Mouse (Mus musculus): ENCODE data around the gene Zcchc14.
A peak's percentile ranks its signal among the peaks of the same experiment; 100 is the strongest.

Gene Zcchc14

DNA sequence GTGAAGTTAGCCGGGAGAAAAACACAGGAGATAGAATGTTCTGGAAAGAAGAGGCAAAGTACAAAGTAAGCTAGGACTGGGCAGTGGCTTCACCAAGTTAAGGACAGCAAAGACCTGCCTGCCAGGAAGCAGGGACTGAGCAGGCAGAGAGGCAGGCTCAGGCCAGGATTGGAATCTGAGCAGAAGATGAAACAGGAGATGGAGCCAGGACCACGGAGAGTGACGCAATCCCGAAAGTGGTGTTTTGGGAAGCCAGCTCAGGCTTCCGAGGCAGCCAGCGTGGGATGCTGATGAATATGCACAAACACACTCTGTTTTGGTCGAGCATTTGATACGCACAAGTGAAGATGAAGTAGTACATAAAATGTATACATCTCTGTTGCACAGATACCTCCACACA, 69.0 kb downstream of the Zcchc14 start:
- DNase-seq: no peak

DNA sequence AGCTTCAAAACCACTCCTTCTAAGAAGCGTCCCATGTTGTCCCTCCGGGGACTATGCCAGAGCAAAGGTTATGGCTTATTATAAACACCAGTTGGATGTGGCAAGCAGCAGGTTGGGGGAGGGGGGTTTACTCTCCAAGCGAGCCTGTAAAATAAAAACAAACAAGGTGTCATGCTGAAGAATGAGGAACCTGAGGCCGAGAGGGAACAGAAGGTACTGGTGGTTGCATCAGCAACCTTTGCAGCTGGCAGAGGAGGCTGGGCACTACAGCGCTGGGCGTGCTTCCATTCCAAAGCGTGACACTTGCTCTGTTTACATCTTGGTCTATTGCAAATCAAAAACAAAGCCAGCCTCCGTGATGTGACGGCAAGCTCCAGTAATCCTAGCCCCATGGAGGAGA, 72.2 kb downstream of the Zcchc14 start:
- DNase-seq: no peak

DNA sequence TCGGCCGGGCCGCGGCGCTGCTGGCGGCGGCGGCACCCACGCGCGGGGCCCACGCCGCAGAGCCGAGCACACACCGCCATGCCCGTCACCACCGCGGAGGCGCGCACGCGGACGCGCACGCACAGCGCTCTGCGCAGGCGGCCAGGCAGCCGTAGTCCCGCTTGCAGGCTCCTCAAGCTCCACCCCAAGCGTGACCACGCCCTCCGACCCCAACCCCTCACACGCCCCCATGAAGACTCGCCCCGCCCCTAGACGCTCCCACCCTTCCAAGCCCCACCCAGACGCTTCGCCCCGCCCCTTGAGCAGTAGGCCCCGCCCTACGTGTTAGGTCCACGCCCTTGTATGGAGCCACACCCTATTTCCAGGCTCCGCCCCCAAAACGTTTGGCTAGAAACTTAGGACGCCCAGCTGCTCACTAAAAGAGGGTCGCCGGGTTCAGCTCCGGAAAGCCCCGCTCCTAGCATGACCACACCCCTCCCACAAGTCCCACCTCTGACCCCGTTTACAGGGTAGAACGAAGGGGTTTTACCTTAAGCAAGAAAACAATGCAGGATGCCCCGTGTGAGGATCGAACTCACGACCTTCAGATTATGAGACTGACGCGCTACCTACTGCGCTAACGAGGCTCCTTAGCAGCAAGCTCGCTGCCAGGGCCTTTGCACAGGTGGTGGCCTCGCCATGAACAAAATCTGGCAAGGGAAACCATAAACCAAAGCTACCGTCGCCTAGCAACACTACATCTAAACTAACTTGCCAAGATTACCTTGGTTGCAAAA, 73.8 kb downstream of the Zcchc14 start, which contains the start of gene Fbxo31:
Gene Fbxo31 (minus strand): TSS at position 131 of the 776 bp plus-strand sequence.
- DNase-seq: peak; percentile 91

DNA sequence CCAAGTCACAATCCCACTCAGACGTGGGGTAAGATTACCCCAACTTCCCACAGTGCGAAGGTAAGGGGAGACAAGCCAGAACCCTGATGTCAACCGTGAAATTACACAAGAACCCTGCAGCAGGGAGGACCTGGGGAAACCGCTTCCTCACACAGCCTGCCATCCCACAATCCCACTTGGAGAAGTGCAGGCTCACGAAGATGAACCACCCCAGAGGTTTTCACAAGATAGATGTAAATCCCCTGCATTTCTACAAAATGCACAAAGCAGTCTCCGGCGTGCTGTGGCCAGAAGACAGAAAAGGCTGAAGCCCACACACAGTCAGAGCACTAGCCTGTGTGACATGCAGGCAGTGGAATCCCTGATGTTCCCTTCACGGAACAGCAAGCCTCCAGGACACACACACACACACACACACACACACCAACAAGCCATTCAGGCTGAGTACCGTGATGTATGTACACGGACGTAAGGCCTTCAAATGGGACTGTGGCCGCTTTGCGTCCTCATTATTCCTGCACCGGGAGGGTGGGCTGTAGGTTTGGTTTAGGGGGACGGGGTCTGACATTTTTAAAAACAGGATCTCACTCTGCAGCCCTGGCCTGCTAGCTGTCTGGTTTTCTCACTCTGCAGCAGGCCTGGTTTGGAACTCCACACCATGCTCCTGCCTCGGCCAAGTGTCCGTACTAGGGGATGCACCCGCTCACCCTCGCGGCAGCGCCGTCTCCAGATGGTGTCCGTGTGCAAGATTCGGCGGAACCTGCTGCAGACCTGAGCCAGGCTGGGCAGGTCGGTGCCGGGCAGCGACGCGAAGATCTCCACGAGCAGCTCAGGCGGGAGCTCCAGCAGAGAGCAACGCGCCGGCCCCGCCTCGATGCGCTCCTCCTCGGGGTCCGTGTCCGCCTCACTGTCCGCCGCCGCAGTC, 74.7 kb downstream of the Zcchc14 start:
- peak; percentile 37 for DNase-seq

DNA sequence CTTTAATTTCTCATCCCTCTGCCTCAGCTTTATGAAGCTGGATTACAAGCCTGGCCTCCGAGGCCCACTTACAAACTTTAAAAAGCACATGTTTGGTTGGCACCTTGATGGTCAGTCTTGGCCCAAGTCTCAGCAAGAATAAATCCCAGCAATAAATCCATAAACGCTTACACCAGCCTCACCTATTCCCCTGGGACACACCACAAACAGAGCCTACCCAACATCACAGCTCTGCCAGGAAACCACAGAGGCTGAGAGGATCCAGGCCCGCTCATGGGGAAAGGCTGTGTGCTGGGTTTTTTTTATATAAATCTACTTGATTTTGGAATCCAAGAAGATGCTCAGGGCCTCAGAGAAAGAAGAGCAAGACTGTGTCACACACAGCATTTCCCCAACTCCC, 77.0 kb downstream of the Zcchc14 start:
- no peak for DNase-seq

DNA sequence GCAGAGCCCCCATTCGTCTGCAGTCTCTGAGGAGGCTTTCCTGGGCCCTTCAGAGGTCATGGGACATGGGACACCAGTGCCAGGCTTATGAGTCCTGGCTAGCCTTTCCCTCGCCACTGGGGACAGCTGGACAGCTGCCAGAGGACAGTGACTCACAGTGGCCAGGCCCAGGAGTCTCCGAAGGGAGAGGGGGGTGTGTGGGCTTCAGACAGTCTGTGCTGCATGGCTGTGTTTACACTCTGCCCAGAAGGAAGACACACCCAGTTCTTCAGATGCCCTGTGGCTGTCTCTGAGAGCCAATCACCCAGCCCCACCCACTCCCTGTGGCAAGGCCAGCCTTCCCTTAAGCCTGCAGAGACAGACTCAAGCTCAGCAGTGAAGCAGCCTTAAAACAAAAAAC, 79.4 kb downstream of the Zcchc14 start:
- no peak for DNase-seq

DNA sequence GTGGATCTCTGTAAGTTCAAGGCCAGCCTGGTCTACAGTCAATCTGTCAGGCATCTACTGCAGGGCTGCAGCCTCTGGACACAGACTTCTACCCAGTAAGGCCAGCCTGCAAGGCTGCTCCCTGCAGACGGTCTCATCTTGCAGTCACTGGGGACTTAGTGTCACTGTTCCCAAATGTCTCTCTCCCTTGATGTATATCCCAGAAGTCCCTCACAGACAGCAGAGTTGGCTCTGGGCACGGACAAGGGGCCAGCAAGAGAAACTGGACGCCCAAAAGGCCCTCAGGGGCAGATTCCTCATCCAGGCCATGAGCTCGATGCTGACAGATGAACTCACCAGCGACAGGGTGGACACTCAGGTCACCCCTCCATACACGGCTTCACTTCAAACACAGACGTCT, 80.6 kb downstream of the Zcchc14 start:
- no peak for DNase-seq

DNA sequence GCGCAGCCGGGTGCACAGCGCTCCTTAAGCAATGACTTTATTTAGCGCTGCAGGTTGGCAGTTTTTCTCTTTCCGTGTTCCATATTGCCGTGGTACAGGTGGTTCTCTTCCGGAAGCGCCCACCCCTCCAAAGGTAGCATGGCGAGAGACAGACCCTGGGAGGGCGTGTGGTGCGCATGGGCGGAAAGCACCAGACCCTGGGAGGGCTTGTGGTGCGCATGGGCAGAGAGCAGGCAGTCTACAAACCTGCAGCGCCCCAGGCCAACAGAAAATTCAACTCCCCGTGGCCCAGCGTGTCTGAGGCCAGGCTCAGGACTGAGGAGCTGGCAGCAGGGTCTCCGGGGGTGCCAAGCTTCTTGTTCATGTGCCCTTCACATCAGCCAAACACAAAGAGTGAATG, 81.9 kb downstream of the Zcchc14 start:
- no peak for DNase-seq

DNA sequence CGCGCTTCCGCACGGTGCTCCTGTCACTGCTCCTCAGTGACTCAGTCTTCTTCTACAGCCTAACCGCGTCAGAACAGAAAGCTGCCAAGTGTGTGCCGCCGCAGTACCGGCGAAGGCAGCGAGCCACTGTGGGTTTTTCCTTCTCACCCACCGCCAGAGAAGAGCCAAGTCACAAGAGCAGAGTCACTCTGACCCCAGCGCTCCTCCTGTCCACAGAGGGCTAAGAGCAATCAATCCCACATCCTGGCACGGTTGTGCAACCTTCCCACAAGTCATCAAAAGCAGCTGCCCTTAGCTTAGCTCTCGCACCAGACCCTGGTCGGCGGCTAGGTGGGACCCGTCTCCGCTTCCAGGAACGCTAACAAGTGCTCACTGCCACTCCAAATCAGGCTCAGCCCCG, 82.4 kb downstream of the Zcchc14 start:
- DNase-seq: no peak

DNA sequence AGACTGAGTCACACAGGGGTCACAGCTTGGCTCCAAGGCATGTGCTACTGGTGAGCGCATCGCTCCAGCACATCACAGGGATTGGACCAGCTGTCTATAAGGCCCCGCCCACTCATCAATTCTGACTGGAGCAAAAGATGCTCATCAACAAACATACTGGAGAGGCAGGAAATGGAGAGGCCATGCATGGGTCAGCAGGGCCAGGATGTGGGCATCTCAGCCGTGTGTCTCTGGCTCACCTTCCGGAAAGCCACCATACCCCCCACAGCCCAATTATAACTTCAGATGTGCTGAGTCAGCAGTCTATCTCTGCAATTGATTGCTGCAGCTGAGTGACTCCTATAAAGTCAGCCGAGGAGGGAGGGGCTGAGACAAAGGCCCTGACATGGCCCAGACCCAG, 84.4 kb downstream of the Zcchc14 start:
- DNase-seq: no peak

DNA sequence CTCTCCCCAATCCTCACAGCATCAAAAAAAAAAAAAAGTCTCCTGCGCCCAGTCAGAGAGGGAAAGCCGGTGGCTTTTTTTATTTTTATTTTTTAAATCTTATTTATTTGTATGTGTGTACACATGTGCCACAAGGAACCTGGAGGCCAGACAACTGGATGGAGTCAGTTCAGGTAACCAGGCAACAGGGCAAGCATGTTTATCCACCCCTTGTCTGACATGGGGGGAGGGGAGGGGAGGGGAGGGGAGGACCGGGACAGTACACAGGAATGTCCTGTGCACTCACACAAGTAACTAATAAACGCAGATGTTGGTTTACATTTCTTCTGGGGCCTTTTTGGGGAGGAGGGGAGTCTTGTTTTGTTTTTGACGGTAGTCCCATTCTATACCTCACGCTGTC, 89.0 kb downstream of the Zcchc14 start:
- no peak for DNase-seq

DNA sequence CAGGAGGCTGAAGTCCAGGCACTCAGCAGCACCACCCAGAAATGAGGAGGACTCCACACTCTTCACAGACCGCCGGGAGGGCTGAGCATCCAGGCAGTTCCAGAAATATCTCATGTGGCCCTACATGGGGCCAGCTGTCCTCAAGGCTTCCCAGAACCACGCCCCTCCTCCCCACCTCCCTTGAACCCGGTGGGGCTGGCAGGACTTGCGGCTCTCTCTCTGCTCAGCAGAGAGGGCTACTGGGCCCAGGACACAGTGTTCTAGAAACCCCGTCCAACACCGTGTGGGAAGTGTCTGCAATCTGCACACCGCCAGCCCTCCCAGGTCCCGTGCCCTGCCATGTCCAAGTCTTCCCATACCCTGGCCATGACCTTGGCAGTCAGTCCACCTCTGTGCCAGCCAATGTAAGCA, 89.8 kb downstream of the Zcchc14 start:
- DNase-seq: no peak

DNA sequence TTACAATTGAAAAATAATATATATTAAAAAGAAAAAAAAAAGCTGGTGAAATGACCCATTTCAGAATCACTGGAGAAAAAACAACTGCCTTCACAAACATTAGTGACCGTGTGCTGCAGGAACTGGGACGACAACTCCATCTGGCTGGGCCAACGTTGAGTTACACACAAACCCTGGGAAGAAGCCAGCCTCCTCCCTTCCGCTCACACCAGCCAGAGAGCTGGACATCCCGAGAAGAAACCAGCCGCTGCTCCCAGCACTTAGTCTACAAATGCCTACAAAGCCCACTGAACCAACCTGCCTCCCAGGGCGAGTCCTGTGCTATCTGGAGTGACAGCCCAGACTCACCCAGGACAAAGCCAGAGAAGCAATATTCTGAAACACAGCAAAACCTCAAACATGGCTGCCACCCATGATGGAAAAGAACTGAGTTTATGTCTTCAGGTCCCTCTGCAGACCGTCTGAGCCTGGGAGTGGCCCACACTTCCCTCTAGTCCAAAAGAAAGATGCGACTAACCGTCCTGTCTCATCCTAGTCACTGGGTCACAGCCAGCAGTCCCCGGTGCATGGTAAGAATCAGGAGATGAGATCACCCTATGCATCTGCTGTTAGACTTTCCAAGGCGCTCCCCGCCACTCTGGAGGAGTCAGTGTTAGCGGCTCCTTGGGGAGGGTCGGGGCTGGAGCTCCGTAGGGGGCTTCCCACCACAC, 90.9 kb downstream of the Zcchc14 start:
- DNase-seq: no peak

DNA sequence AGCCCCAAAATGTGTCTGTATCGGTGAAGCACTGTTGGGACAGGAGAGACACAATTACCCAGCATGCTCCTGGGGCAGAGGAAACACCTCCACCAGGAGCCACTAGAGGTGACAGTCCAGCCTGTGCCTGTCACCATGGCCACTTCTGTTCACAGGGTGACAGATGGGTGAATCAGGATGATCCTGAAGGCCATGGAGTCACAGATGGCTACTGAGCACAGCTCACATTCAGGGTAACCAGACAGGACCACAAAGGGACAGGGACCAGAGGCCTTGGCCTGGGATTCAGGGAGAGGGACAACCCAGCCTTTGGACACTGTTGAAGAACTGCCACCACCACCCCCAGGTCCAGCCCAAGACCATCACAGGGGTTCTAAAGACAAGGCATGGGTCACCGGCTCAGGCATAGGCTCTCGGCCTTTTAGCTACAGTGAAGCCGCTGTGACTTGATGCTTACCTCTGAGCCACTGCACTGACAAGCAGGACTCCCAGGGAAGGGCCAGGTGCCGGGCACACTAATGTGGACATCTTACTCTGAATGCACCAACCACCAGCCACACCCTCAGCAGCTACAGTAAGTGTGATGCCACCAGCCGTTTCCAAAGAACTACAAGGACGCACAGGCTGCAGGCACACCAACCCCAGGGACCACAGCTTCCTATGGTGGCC, 92.1 kb downstream of the Zcchc14 start:
- no peak for DNase-seq

DNA sequence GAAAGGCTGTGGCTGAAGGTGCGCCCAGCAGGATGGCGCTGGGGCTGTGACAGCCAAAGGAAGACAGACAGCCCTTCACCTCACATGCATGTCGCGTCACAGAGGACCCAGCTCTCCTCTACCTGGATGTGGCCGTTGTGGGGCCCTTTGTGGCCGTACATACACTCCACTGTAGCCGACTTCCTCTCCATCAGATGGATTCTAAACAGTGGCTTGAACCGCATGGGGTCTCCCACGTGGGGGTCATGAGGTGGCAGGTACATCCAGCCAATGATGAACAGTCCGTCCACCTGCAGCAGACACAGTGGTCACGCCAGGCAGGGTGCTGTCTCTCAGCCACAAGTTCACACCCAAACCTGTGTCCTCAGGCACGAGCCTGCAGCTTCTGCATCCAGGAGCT, 92.9 kb downstream of the Zcchc14 start:
- no peak for DNase-seq

DNA sequence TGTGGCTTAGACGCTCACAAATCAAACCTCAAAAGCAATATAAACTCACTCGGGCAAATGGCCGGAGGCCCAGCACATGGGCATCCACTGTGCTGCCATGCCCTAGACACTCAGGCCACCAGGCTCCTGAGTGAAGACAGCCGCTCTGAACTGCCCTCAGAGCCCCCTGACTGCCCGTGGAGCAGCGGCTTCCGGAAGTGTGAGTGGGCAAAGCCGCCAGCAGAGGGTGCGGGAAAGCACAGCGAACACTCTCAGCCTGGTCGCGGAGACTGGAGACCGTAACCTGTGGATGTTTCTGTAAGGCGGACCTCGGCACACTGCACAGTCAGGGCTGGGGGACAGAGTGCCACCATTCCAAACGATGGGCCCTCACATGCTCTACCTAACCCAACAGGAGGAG, 94.2 kb downstream of the Zcchc14 start:
- no peak for DNase-seq

DNA sequence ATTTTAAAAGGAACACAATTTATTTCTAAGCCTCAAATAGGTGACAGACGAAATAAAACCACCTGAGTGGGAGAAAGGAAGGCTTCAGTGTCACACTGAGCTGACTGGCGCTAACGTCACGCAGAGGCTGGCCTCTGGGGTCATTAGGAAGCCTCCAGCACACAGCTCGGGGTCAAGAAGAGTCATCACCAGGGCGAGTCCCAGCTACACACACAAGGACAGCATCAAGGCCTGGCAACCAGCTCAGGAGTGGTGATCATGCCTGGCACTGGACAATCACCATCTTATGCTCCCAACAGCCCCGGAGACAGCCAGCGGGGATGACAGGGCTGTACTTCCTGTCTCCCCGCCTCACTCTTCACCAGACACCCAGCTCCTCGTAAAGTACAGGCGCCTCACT, 95.0 kb downstream of the Zcchc14 start:
- DNase-seq: no peak

DNA sequence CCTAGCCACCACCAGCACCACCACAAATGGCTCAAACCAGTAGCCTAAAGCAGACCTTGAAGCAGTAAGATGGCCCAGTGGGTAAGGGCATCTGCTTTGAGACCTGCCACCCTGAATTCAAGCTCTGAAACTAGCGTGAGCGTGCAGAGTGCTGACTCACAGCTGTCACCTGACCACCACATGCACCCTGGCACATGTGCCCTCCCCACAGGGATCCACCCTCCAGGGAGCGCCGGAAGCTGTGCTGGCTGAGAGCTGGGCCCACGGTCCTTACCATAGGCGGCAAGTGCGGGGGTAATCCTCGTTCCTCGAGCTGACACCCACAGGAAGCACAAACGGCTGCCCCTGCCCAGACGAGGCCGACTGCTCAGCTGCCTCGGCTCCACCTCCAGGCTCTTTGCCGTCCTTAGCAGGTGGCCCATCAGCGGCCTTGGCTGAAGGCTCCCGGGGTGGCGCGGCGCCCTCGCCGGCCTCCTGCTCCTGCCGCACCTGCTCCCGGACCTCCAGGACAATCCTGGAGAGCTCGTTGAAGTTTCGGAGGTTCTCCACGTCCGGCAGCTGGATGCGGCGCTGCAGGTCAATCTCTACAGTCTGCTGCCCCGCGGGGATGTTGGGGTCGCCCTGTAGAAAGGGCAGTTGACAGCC, 98.7 kb downstream of the Zcchc14 start:
- no peak for DNase-seq

DNA sequence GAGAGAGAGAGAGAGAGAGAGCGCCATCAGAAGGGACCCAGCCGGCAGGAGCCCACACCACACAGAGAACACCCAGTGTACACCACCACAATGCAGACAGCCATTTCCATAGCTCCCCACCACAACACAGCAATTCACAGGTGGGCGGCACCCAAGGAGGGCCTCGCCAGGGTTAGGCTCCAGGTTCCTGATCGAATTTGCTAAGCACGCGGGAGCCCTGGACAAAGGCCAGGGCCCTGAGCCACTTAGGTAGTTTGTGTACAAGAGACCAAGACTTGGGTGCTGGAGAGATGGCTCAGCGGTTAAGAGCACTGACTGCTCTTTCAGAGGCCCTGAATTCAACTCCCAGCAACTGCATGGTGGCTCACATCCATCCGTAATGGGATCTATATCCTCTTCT, 100.2 kb downstream of the Zcchc14 start:
- no peak for DNase-seq

DNA sequence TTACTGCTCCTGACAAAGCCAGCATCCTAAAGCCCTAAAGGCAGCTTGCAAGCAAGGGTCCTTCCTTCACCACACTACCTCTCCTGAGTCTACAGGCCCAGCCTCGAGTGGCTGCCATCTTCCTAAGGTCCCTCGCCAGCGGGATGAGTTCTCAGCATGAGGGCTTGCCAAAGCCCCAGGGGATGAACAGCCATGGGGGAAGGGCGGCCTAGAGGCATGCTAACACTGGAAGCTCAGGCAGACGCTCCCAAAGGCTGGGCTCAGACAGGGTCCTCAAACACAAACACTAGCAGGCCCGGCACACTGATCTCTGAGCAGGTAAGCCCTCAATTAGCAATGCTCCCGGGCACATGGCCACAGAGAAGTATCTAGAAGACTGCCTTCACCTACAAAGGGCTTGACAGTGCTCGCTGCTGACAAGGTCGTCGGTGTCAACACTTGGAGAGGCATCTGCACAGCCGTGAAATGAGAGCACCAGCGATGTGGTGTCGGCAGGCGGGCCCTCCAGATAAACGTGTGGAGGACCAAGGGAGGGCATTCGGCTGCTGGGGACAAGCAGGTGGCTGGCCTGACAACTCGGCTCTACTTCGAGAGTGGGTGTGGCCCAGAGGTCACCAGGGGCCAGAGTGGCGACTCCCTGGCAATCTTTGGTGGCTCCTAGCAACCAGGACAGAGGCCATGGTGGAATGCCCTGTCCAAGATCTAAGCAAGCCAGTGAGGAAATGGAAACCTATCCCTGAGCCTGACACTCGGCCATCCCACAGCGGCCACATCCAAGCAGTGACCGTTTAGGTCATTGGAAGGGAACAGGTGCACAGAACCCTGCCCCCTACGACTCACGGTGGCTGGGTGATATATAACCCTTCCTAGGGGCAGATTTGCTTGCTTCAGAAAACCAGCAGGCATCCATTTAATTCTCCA, 101.4 kb downstream of the Zcchc14 start:
- no peak for DNase-seq

DNA sequence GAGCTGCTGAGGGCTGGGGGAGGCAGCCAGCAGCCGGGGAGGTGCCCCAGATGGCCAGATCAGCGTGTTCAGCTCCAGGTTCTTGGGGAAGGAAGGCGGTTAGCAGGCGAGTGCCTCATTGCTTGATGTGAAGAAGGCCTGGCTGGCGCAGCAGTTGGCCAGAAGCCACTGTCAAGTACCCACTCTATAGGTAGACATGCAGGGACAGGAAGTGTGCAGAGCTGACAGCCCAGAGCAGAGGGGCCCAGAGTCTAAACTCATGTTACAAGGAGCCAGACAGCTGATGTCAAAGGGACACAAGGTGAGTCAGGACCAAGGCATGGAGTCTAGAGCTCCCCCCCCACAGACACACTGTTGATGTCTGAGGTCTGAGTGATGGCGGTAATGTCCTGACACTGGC, 102.6 kb downstream of the Zcchc14 start:
- DNase-seq: no peak
